Mouse (Mus musculus) CD8-positive naive resting alpha-beta T cell, adult 2 months (primary cell): Measurements from ENCODE around the gene Clec4a2.
"Not testable (repeated sequence)": the region's sequence is repeated elsewhere in the genome, so short reads cannot be mapped to it uniquely, and the experiment has no call there.

Experiments
- DNase-seq, 2 experiments: peaks; one replicate each; pipeline ENCODE4 v3.0.0; 2022; ENCODE audit warnings: low read depth in 2 of 2, low spot score in 2 of 2

The Clec4a2 gene

DNA sequence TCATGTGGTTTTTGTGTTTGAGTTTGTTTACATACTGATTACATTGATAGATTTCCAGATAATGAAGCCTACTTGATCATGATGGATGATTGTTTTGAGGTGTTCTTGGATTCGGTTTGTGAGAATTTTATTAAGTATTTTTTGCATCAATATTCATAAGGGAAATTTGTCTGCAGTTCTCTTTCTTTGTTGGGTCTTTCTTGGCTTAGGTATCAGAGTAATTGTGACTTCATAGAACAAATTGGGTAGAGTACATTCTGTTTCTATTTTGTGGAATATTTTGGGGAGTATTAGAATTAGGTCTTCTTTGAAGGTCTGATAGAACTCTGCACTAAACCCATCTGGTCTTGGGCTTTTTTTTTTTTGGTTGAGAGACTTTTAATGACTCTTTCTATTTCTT is at the start of gene Clec4a2:
Gene Clec4a2, plus strand, starts transcription at position 301 of the 400 bp plus-strand sequence.
- DNase-seq: not testable (repeated sequence)

- no peak for DNase-seq
These were observed 10.9 kb upstream of the Clec4a2 start for GRCm38 (mm10) chr6:123095125-123095843.

- no peak for DNase-seq
These were observed 17.0 kb downstream of the Clec4a2 start for GRCm38 (mm10) chr6:123123195-123123594.

DNA sequence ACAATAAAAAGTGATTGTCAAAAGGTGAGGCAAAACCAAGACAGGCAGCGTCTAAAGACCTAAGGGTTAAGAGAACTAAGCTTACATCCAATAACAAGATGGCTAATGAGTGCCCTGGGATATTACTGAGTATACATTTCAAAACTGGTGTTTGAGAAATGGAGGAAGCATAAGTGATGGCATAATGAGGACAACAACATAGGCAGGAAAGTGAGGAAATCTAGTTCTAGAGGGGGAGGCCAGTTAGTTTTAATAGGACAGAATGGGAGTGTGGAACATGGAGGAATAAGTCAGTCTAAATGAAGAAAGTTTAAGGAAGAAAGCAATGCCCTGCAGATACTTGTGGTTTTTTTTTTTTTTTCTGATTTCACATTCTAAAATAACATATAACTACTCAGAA is 20.9 kb downstream of the Clec4a2 start:
- DNase-seq: no peak

DNA sequence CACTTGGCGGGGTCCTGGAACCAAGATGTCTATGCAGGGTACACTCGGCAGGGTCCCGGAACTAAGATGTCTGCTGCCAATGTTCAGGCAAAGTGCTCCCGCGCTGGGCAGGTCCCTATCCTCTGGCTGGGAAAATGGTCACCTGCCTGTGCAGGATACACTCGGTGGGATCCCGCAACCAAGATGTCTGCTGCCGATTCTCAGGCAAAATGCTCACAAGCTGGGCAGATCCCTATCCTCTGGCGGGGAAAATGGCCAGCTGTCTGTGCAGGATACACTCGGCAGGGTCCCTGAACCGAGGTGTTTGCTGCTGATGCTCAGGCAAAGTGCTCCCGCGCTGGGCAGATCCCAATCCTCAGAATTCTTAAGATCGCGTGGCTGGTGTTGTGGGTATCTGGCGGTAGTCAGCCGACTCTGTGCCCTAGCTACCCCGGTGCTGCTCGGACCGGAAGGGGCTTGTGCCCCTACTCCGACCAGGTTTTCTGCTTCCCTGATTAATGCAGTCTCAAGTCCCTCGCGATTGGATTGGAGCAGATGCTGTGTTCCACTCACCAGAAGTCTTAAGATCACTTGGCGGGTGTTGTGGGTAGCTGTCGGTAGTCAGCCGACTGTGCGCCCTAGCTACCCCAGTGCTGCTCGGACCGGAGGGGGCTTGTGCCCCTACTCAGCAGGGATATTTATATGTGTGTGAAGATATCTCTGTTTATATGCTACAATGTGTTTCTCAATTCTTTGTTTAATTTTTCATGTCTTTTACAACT is 31.7 kb downstream of the Clec4a2 start:
- not testable (repeated sequence) for DNase-seq

- DNase-seq: no peak
These were observed 63.9 kb downstream of the Clec4a2 start for GRCm38 (mm10) chr6:123170106-123170505.

- DNase-seq: no peak
These were observed 64.8 kb downstream of the Clec4a2 start for GRCm38 (mm10) chr6:123171040-123171439.

GRCm38 (mm10) chr6:123172593-123172992 is 66.4 kb downstream of the Clec4a2 start, which contains the start of gene Clec4b2:
Clec4b2 (plus strand) TSS chr6:123172893.
- DNase-seq: no peak

GRCm38 (mm10) chr6:123175549-123175948 is 69.3 kb downstream of the Clec4a2 start:
- no peak for DNase-seq

DNA sequence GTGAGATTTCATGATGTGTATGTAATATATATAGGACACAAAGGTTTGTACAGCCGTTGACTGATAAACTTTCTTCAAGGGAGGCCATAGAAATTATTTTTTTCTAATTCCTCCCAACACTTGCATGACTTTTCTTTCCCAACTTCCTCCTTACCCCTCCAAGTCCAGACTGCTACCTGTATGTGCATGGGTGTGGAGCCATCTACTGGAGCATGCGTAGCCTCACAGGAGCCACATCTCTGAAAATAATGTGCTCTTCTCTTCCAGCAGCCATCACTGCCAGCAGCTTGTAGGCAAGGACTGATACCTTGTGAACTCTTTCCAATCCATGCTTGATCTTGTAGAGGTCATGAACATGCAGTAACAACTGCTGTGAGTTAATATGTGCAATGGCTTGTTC is 78.6 kb downstream of the Clec4a2 start:
- not testable (repeated sequence) for DNase-seq
